Mouse (Mus musculus): Measurements from ENCODE around the gene Gm28230.

DNA sequence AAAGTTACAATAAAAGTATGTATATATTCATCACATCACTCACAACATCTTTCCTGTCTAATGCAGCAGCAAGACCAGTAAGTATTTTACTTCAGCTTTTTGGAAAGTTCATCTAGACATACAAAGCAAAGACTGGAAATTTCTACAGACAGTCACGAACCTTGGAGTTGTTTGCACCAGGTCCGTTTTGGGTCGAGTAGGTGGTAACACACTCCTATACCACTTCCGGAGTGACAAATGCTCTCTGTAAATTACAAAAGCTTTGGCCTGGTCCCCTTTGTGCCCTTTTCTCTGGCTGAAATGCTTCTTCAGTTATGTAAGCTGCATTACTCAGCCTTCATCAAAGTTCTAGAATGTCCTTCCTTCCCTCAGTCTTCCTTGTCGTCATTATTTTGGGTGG is 27.2 kb downstream of the Gm28230 start:
- TF ChIP-seq EP300 (IDR thresholded peaks at IDR 0.05; ENCODE audit: insufficient read depth, low read depth, low read length): no peak
- TF ChIP-seq CTCF (IDR thresholded peaks at IDR 0.05): no peak
